Mouse (Mus musculus) forebrain, embryonic 12.5 days (tissue): ENCODE data around the gene Pacs1. TPM values are rescaled to one million over a fixed set of nuclear protein-coding genes. Genes with fewer than 3 reads are reported as not detected.

Source experiments
- ATAC-seq: fragments of 200-750 bp; cut with Nextera tagmentation; 2 replicates; pipeline ENCODE4 v1.8.0; 2017; ENCODE audit warnings: moderate TSS enrichment; ENCODE audit not compliant: low FRiP score
- H3K27ac ChIP-seq: fragments of 300-500 bp; sonication (generic); 2 replicates; pipeline ENCODE4 v1.5.1; 2016; ENCODE audit warnings: mild to moderate bottlenecking
- H3K27me3 ChIP-seq: fragments of 300-500 bp; sonication (generic); 2 replicates; pipeline ENCODE4 v1.6.1; 2016; ENCODE audit warnings: mild to moderate bottlenecking
- H3K36me3 ChIP-seq: fragments of 300-500 bp; sonication (generic); replicated peaks from 2 replicates; pipeline ENCODE4 v1.6.1; 2016; ENCODE audit warnings: mild to moderate bottlenecking
- H3K4me1 ChIP-seq: fragments of 300-500 bp; sonication (generic); 2 replicates; pipeline ENCODE4 v1.6.1; 2016
- H3K4me2 ChIP-seq: fragments of 300-500 bp; sonication (generic); 2 replicates; pipeline ENCODE4 v1.6.1; 2016; ENCODE audit warnings: mild to moderate bottlenecking, moderate library complexity
- H3K4me3 ChIP-seq: fragments of 300-500 bp; sonication (generic); replicated peaks from 2 replicates; pipeline ENCODE4 v1.5.1; 2016; ENCODE audit warnings: mild to moderate bottlenecking
- H3K9ac ChIP-seq: fragments of 300-500 bp; sonication (generic); 2 replicates; pipeline ENCODE4 v1.6.1; 2016; ENCODE audit warnings: mild to moderate bottlenecking
- H3K9me3 ChIP-seq: fragments of 300-500 bp; sonication (generic); 2 replicates; pipeline ENCODE4 v1.6.1; 2016
- WGBS: fragments of 180-500 bp; shearing (Covaris S2); methylation state at CpG from one replicate; pipeline ENCODE4 v1.1.7; 2016; 5-methylcytosine and 5-hydroxymethylcytosine counted together
- polyA plus RNA-seq: library from polyadenylated mRNA; unstranded; fragments of >200 nt; fragmentation: Nextera tagmentation; extraction: Ambion mirVana; gene quantifications from 2 replicates; pipeline ENCODE4 v1.2.1, GENCODE M21; 2016

Gene Pacs1
- polyA plus RNA-seq, 1 experiment from 2014 or later: 29.4 TPM

- H3K9ac ChIP-seq: no peak overlapping the region
- 90% methylated on average over 8 of the region's 8 CpGs for WGBS
- H3K27ac ChIP-seq: no peak overlapping the region
- no peak overlapping the region for H3K4me2 ChIP-seq
- no peak overlapping the region for H3K4me3 ChIP-seq
- H3K9me3 ChIP-seq: no peaks in the 10 kb centered on the region
- H3K36me3 ChIP-seq: peaks cover 84% of the 10 kb centered on the region
- ATAC-seq: no peak
- peaks cover 7% of the 10 kb centered on the region for H3K4me1 ChIP-seq
- no peaks in the 10 kb centered on the region for H3K27me3 ChIP-seq
Measured at GRCm38 (mm10) chr19:5278381-5278780, 5.5 kb upstream of the Pacs1 start.

- Histone ChIP-seq H3K36me3 (peaks cover 73% of the 10 kb centered on the region), H3K9me3 (no peaks in the 10 kb centered on the region), H3K4me1 (peaks cover 11% of the 10 kb centered on the region), H3K27ac (no peak overlapping the region), H3K27me3 (no peaks in the 10 kb centered on the region), H3K4me3 (no peak overlapping the region), H3K4me2 (no peak overlapping the region), H3K9ac (no peak overlapping the region)
- 94% methylated on average over 3 of the region's 3 CpGs for WGBS
- ATAC-seq: no peak
Measured at GRCm38 (mm10) chr19:5277140-5277539, 4.2 kb upstream of the Pacs1 start.

DNA sequence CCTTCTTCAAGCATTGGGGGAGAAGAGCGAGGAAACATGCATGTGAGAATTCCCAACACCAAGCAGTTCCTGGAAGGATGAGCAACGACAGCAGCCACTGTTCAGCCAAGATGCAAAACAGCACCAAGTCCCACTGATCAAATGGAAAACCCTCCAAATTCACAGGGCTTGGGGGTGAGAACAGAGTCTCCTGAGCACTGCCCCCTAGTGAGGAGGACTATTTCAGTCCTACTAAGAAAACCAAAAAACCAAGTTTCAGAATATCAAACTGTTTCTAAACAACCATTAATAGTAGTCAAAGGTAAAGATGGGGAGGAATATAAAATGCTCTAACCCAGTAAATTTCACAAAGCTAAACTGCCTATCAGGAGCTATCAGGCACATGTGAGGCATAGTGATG lies 3.6 kb upstream of the Pacs1 start:
- ATAC-seq: no peak
- 95% methylated on average over 2 of the region's 2 CpGs for WGBS
- peaks cover 17% of the 10 kb centered on the region for H3K4me1 ChIP-seq
- H3K36me3 ChIP-seq: peaks cover 67% of the 10 kb centered on the region
- H3K27me3 ChIP-seq: no peaks in the 10 kb centered on the region
- H3K4me3 ChIP-seq: no peak overlapping the region
- no peak overlapping the region for H3K9ac ChIP-seq
- H3K27ac ChIP-seq: no peak overlapping the region
- no peaks in the 10 kb centered on the region for H3K9me3 ChIP-seq
- H3K4me2 ChIP-seq: no peak overlapping the region

- no peak overlapping the region for H3K4me2 ChIP-seq
- H3K4me3 ChIP-seq: no peak overlapping the region
- peaks cover 23% of the 10 kb centered on the region for H3K4me1 ChIP-seq
- no peak overlapping the region for H3K9ac ChIP-seq
- 93% methylated on average over 5 of the region's 5 CpGs for WGBS
- H3K9me3 ChIP-seq: no peaks in the 10 kb centered on the region
- H3K27me3 ChIP-seq: no peaks in the 10 kb centered on the region
- peaks cover 60% of the 10 kb centered on the region for H3K36me3 ChIP-seq
- no peak overlapping the region for H3K27ac ChIP-seq
- no peak for ATAC-seq
Measured at GRCm38 (mm10) chr19:5275736-5276135, 2.8 kb upstream of the Pacs1 start.

DNA sequence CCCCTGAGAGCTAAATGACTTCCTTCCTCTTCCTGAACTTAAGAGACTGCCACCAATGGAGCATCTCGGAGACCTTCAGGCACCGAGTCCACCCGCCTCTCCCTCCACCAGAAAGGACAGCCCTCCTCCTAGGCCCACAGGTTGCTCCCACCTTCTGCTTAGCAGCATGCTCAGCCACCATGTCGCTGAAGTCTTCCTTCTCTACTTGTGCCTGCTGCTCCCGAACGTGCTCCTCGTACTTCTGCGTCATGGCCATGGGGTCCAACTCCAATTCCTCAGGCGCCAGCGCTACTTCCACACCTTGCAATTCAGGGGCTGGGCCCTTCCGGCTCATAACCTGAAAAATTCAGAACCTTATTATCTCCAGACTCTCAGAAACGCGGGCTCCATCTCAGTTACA lies 1.7 kb upstream of the Pacs1 start:
- Histone ChIP-seq H3K27me3 (no peaks in the 10 kb centered on the region), H3K9me3 (no peaks in the 10 kb centered on the region), H3K4me1 (peaks cover 32% of the 10 kb centered on the region), H3K27ac (no peak overlapping the region), H3K4me3 (no peak overlapping the region), H3K36me3 (peaks cover 54% of the 10 kb centered on the region), H3K9ac (no peak overlapping the region), H3K4me2 (no peak overlapping the region)
- WGBS: 90% methylated on average over 13 of the region's 13 CpGs
- ATAC-seq: no peak

GRCm38 (mm10) chr19:5273916-5274315 lies 997 bp upstream of the Pacs1 start:
- Histone ChIP-seq H3K9me3 (no peaks in the 10 kb centered on the region), H3K4me2 (peak overlapping the region; percentile 89; the same call in 1 of the 2 replicates)

DNA sequence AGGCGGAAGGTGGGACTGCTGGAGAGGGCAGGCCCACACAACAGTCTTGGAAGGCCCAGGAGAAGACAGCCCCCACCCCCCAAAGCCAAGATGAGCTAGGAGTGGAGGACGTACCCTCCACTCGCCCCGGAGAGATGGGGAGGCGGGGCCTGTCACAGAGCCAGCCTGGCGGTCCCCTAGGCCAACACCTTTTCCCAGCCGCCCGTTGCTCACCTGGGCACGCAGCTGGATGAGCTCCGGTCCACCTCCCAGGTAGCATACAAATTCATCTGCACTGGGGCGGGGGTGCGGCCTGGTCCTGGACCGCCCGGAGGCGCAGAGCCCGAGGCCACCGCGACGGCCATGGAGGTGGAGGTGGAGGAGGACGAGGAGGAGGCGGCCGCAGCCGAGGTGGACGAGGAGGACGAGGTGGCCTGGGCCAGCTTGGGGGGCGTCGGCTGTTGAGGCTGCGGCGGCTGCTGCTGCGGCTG lies 558 bp downstream of the Pacs1 start:
- Histone ChIP-seq H3K9ac (peak overlapping the region; percentile 95), H3K4me2 (peak overlapping the region; percentile 89), H3K27ac (peak overlapping the region; percentile 90), H3K9me3 (no peaks in the 10 kb centered on the region), H3K36me3 (peaks cover 31% of the 10 kb centered on the region), H3K27me3 (no peaks in the 10 kb centered on the region), H3K4me3 (peak overlapping the region; percentile 92), H3K4me1 (peaks cover 36% of the 10 kb centered on the region)
- peak; percentile 65 for ATAC-seq
- WGBS: under 1% methylated on average over 25 of the region's 30 CpGs

More at GRCm38 (mm10) chr19:5273916-5274315, 997 bp upstream of the Pacs1 start:
- Histone ChIP-seq H3K36me3 (peaks cover 47% of the 10 kb centered on the region), H3K4me1 (peaks cover 32% of the 10 kb centered on the region), H3K27ac (peak overlapping the region; percentile 90), H3K4me3 (no peak overlapping the region), H3K27me3 (no peaks in the 10 kb centered on the region), H3K9ac (peak overlapping the region; percentile 95; the same call in 1 of the 2 replicates)
- 79% methylated on average over 4 of the region's 4 CpGs for WGBS
- no peak for ATAC-seq

DNA sequence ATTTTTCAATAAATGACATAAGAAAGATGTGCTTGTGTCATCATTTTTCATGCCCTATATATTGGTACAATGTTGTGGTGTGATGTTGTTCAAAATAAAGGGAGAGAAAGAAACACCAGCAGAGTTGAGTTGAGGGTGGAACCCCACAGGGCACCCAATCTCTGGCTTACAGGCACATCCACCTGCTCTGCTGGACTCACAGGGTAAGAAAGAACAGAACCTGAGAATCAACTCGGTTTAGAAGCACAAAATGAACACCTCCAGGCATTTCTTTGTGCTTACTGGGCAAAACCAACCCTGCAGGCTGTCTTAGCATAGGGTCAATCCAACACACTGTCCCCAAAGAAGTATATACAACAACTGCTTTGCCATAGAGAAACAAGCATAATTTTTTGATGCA lies 1.5 kb downstream of the Pacs1 start:
- Histone ChIP-seq H3K4me3 (peak overlapping the region; percentile 92), H3K27ac (no peak overlapping the region), H3K4me2 (peak overlapping the region; percentile 89), H3K27me3 (no peaks in the 10 kb centered on the region), H3K36me3 (peaks cover 26% of the 10 kb centered on the region), H3K9me3 (no peaks in the 10 kb centered on the region), H3K9ac (peak overlapping the region; percentile 95; the same call in 1 of the 2 replicates), H3K4me1 (peaks cover 36% of the 10 kb centered on the region)
- no peak for ATAC-seq
- WGBS: 59% methylated on average over 1 of the region's 1 CpGs

- Histone ChIP-seq H3K27ac (no peak overlapping the region), H3K9me3 (no peaks in the 10 kb centered on the region), H3K4me3 (no peak overlapping the region), H3K4me2 (no peak overlapping the region), H3K27me3 (no peaks in the 10 kb centered on the region), H3K9ac (no peak overlapping the region), H3K4me1 (peaks cover 36% of the 10 kb centered on the region), H3K36me3 (peaks cover 7% of the 10 kb centered on the region)
- WGBS: 88% methylated on average over 5 of the region's 5 CpGs
- no peak for ATAC-seq
Measured at GRCm38 (mm10) chr19:5269392-5269791, 3.5 kb downstream of the Pacs1 start.

DNA sequence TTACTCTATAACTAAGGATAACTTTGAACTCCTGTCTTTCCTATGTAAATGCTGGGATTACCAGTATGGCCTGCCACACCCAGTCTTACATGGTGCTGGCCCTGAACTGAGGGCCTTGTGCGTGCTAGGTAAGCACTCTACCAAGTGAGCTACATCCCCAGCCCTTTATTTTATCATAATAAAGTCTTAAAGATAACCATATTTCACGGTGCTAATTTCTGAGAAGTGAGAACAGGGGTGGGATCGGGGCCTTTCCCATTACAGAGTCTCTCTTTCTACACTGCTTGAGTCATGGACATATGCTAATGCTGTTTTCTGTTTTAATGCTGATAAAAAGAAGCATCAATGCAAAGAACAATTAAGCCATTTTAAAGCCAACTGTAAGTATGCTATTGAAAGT lies 4.0 kb downstream of the Pacs1 start:
- H3K27me3 ChIP-seq: no peaks in the 10 kb centered on the region
- no peaks in the 10 kb centered on the region for H3K9me3 ChIP-seq
- H3K27ac ChIP-seq: no peak overlapping the region
- no peak overlapping the region for H3K4me2 ChIP-seq
- no peak overlapping the region for H3K4me3 ChIP-seq
- WGBS: 93% methylated on average over 3 of the region's 3 CpGs
- H3K36me3 ChIP-seq: peaks cover 1% of the 10 kb centered on the region
- peaks cover 34% of the 10 kb centered on the region for H3K4me1 ChIP-seq
- no peak overlapping the region for H3K9ac ChIP-seq
- ATAC-seq: no peak

DNA sequence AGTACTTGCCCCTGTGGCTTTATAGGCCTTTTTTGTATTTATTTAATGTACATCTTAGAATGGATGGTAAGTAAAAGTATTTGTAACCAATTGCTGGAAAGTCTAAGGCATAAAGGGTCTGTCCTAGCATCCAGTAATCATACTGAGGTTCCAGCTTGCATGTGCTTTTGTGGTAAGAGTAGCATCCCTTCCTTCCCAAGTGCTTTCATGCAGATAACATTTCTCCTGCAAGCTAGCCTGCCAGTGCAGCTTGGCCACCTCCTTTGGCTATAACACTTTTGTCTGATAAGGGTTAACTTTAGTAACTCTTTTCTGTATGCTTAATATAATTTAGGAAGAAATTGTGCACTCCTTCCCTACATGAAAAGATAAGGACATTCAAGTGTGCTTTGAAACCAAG lies 4.9 kb downstream of the Pacs1 start:
- H3K9ac ChIP-seq: no peak overlapping the region
- H3K9me3 ChIP-seq: no peaks in the 10 kb centered on the region
- no peaks in the 10 kb centered on the region for H3K27me3 ChIP-seq
- no peaks in the 10 kb centered on the region for H3K36me3 ChIP-seq
- H3K27ac ChIP-seq: no peak overlapping the region
- peaks cover 28% of the 10 kb centered on the region for H3K4me1 ChIP-seq
- no peak overlapping the region for H3K4me3 ChIP-seq
- ATAC-seq: no peak
- no peak overlapping the region for H3K4me2 ChIP-seq

- H3K4me2 ChIP-seq: no peak overlapping the region
- 95% methylated on average over 5 of the region's 5 CpGs for WGBS
- no peaks in the 10 kb centered on the region for H3K36me3 ChIP-seq
- no peaks in the 10 kb centered on the region for H3K27me3 ChIP-seq
- ATAC-seq: no peak
- H3K4me3 ChIP-seq: no peak overlapping the region
- H3K9ac ChIP-seq: no peak overlapping the region
- H3K9me3 ChIP-seq: no peaks in the 10 kb centered on the region
- peaks cover 24% of the 10 kb centered on the region for H3K4me1 ChIP-seq
- no peak overlapping the region for H3K27ac ChIP-seq
Measured at GRCm38 (mm10) chr19:5267015-5267414, 5.9 kb downstream of the Pacs1 start.

DNA sequence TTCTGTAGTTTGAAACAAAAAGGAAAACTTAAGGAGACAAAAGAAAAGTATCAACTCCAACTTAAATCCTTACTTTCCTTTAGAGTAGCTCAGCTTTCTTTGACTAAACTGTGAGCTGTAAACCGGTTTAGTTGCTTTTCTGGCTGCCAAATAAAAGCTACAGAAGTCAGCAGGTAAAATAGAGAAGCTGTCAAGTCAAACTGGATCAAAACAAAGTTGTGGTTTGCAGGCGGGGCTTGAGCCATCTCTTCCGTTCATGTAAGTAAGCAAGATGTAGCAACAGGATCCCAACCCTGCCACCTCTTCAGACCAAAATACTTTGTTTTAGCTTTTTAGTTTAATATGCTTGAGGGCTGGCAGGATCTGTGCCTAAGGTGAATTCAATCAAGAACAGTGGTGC lies 15.8 kb downstream of the Pacs1 start:
- ATAC-seq: no peak

More for the DNA sequence above, 15.8 kb downstream of the Pacs1 start:
- H3K4me1 ChIP-seq: no peaks in the 10 kb centered on the region
- H3K27me3 ChIP-seq: no peaks in the 10 kb centered on the region
- no peak overlapping the region for H3K4me2 ChIP-seq
- no peaks in the 10 kb centered on the region for H3K36me3 ChIP-seq
- H3K9me3 ChIP-seq: no peaks in the 10 kb centered on the region
- 62% methylated on average over 3 of the region's 3 CpGs for WGBS
- H3K9ac ChIP-seq: no peak overlapping the region
- H3K4me3 ChIP-seq: no peak overlapping the region
- H3K27ac ChIP-seq: no peak overlapping the region
